Mouse (Mus musculus): ENCODE results near the gene Arid3c. TPM values are rescaled to one million over a fixed set of nuclear protein-coding genes. Genes with fewer than 3 reads are reported as not detected.

Gene Arid3c
- polyA plus RNA-seq (2021; fragmentation: Nextera tagmentation): 0.08 TPM in 1 of 2 replicates, not detected in the other
- long read RNA-seq, experiment 1: 0 reads
- long read RNA-seq, experiment 2: 0 reads

DNA sequence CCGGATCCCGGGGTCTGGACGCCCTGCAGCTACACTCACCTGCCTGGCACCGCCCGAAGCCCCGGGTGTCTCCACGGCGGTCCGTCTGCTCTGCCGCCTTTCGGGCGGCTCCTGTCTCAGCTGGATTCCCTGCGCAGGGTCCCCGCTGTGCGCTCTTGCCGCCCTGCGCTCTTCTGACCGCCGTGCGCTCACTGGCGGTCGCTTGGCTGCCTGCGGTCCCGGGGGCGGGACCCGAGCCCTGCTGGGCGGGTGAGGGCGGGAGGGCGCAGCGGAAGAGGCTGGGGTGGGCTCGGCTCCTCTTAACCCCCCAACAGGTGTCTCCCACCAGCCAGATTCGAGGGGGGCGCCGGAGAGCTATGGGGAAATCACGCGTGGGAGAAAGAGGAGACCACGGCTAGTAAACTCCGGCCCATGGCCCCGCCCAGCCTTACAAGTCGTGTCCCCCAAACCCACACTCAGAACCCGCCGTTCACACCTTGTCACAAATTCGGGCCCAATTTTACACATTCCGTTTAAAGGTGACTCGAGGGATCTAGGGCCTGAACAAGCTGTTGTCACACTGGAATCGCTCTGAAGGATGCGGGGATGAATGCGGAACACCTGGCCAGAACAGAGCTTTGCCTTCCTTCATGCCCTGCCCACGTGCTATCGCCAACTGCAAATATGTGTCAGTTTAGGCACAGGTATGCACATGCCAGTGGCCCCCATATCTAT, at the start of gene Arid3c:
Gene Arid3c, minus strand, starts transcription at position 91 of the 714 bp plus-strand sequence.

DNA sequence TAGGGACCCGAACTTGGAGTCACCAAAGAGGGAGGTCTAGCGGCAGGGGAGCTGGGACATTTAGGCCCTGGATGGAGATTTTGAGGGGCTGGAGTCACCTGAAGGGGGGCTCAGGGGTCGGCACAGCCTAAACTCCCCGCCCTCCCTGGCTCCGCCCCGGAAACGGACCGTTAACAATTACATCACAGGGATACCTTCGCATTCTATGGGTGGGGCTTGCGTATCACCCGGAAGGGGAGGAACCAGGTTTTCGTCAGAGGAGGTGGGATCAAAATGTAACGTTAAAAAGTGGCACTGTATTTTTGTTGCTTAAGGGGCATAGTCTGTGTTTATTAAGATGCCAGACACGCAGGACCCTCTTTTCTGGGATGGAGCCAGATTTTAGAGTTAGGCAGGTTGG, 43.1 kb upstream of the Arid3c start, which contains the start of gene Ccl27a:
Gene Ccl27a, minus strand, starts transcription at position 246 of the 400 bp plus-strand sequence.

DNA sequence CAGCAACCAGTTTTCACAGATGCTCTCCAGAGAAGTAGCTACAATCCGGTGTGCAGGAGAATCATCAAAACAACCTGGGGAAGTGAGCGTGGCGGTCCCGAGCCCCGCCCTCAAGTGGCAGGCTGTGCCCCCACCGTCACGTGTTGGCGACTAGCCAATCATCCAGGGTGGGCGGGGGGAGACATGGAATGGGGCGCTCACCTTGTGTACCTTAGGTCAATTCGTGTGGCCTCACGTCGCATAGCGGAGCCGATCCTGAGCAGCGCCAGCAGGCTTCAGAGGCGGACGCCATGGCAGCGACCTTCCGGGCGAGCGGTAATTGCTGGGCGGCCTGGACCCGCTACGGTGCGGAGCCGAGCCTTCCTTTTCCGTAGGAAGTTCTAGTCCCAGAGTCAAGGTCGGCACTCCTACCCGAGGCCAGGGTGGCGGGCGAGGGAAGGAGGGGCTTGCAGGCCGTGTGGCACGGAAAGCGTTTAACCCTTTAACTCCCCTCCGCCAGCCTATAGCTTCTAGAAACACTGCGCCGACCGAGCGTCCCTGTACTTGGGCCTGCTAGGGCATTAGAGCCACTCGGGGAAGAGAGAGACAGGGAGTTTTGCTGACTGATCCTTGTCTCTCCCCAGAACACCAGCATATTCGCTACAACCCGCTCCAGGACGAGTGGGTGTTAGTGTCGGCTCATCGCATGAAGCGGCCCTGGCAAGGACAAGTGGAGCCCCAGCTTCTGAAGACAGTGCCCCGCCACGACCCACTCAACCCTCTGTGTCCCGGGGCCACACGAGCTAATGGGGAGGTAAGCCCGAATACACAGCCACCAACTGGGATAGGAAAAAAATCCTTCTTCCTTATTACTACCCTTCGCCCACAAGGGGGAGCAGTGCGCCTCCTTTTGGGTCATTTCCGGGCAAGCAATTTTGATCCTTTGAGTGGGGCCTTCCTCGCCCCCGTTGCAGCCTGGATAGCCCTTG, 24.7 kb upstream of the Arid3c start, which contains the start of gene Sigmar1:
Gene Sigmar1, minus strand, starts transcription at position 820 of the 968 bp plus-strand sequence.

GRCm38 (mm10) chr4:41754797-41755337, 23.9 kb upstream of the Arid3c start, which contains the start of gene Galt:
Galt (plus strand) TSS chr4:41755228.

GRCm38 (mm10) chr4:41722918-41723351, 8.0 kb downstream of the Arid3c start, which contains the start of gene Dctn3:
Dctn3 (minus strand) TSS chr4:41723170.

DNA sequence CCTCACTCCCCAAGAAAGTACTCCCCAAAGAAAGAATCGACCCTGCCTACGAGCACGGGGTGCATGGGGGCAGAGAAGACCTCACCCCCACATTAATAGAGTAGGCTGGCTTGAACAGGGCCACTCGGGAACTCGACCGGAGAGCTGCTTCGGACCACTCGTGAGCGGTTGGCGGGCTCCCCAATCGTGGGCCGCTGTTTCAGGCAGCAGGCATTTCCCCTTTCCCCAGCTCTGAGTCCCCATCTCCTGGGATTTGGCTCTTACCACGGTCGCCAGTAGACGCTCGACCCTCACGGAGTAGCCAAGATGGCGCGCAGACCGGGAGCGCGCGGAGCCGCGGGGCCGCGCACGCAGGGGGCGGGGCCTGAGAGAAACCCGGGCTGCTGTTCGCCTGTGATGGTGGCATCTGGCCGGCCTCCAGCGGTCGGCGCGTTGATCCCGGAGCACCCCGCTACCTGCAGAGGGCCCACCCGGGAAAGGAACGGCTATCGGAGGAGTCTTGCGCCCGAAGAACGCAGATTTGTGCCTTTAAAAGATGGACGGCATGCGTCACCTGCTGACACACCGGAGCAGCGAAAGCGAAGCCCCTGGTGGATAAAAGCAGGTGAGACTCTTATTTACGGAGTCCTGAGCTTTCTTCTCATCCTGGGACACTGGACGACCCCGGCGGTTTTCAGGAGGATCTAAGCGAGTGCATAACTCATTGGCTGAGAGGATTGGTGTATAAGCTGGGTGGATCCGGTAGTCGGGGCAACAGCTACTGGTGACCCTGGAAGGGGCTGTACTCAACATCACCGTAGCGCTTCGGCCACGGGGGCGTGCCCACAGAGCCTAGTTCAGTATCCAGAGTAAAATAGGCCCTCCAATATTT, 17.5 kb downstream of the Arid3c start, which contains the start of gene Rpp25l:
Gene Rpp25l, minus strand, starts transcription at position 338 of the 871 bp plus-strand sequence.

DNA sequence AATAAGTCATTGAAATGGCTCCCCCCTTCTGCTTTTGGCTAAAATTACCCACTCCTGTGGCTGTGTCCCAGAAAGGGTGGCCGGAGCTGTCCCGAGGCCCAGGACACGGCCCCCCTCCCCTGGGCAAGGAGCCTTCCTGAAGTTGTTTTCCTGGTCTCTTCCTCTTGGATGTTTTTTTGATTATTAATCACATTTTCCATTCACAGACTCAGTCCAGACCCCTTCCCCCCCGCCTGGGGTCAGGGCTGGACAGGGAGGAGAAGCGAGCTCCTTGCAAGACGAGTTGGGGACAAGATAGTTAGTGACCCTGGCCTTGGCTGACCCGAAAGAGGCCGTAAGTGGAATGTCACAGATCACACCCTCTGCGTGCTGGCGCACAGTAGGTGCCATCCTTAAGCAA, 31.2 kb downstream of the Arid3c start, which contains the start of gene Il11ra1:
Gene Il11ra1, plus strand, starts transcription at position 207 of the 400 bp plus-strand sequence.

DNA sequence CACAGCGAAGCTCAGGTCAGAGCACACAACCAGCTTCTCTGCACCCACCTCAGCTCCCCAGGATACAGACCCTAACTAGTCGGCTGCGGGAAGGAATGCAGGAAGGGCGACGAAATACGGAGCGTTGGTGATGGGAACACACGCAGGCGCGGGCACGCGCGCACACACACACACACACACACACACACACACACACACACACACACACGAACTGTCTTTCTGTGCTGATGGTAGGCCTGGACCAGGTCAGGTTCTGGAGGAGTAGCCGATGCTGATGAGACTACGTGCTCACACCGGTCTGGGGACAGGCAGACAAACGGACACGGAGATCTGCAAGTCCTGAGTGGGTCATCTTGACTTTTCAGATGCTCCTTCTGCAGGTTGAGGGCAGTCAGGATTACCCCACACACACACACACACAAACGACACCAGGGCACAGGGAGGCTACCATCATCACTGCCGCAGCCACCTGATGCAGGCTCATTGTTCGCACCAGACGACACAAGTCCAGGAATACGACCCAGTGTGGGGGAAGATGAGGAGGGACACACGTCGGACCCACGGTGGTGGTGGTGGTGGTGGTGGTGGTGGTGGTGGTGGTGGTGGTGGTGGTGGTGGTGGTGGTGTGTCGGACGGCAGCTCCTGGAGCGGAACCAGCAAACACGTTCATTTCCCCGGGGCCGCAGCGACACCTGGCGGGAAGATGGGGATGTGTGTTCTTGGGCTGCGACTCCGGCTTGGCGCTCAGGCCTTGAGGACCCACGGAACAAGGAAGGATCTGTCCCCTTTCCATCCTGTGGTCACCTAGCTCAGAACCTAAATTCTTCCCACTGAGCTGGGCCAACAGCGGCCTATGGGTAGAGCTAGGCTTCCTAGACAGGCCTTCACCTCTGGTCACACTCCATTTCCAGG, 33.8 kb downstream of the Arid3c start, which contains the start of gene Cntfr:
Gene Cntfr, minus strand, starts transcription at position 160 of the 912 bp plus-strand sequence.

Other genes with a start within 250 kb of the Arid3c start
- 13.9 and 17.0 TPM in 2 replicates for gene AI464131, start 228.1 kb downstream of the Arid3c start, polyA plus RNA-seq (2021; fragmentation: Nextera tagmentation)
- 17.0 and 32.8 TPM in 2 replicates for gene 1110017D15Rik, start 213.8 kb downstream of the Arid3c start, polyA plus RNA-seq (2021; fragmentation: Nextera tagmentation)
- 14.7 and 21.7 TPM in 2 replicates for gene Fam219a, start 161.6 kb downstream of the Arid3c start, polyA plus RNA-seq (2021; fragmentation: Nextera tagmentation)
- 6.0 and 7.7 TPM in 2 replicates for gene Dnaic1, start 161.4 kb downstream of the Arid3c start, polyA plus RNA-seq (2021; fragmentation: Nextera tagmentation)
- gene Enho, start 90.8 kb downstream of the Arid3c start, polyA plus RNA-seq (2021; fragmentation: Nextera tagmentation): 58.1 and 69.0 TPM in 2 replicates
- gene Cntfr, start 34.1 kb downstream of the Arid3c start, polyA plus RNA-seq (2021; fragmentation: Nextera tagmentation): 12.8 and 15.1 TPM in 2 replicates
- gene Il11ra1, start 31.2 kb downstream of the Arid3c start, polyA plus RNA-seq (2021; fragmentation: Nextera tagmentation): 39.2 and 43.2 TPM in 2 replicates
- gene Rpp25l, start 17.6 kb downstream of the Arid3c start, polyA plus RNA-seq (2021; fragmentation: Nextera tagmentation): 62.9 and 67.4 TPM in 2 replicates
- gene Dctn3, start 8.0 kb downstream of the Arid3c start, polyA plus RNA-seq (2021; fragmentation: Nextera tagmentation): 244 and 258 TPM in 2 replicates
- 38.2 and 43.6 TPM in 2 replicates for gene Galt, start 24.1 kb upstream of the Arid3c start, polyA plus RNA-seq (2021; fragmentation: Nextera tagmentation)
- 20.3 and 23.9 TPM in 2 replicates for gene Sigmar1, start 25.0 kb upstream of the Arid3c start, polyA plus RNA-seq (2021; fragmentation: Nextera tagmentation)
- gene Ccl27a, start 43.1 kb upstream of the Arid3c start, polyA plus RNA-seq (2021; fragmentation: Nextera tagmentation): 252 and 279 TPM in 2 replicates
- not detected in 2 replicates for gene Gm21541, start 172.5 kb upstream of the Arid3c start, polyA plus RNA-seq (2021; fragmentation: Nextera tagmentation)
- 5.8 and 6.8 TPM in 2 replicates for gene Gm20878, start 210.4 kb upstream of the Arid3c start, polyA plus RNA-seq (2021; fragmentation: Nextera tagmentation)
- gene Fam205a4, start 234.9 kb upstream of the Arid3c start, polyA plus RNA-seq (2021; fragmentation: Nextera tagmentation): 0.38 and 1.1 TPM in 2 replicates

Data from layer of hippocampus, adult 6 months (tissue).